Mouse (Mus musculus): Measurements from ENCODE around the gene Atp1b3.
"Not testable (repeated sequence)": the region's sequence is repeated elsewhere in the genome, so short reads cannot be mapped to it uniquely, and the experiment has no call there.

Atp1b3 gene

GRCm38 (mm10) chr9:96363581-96364140, 581 bp downstream of the Atp1b3 start:
- DNase-seq = peak; percentile 75 to 86

GRCm38 (mm10) chr9:96360056-96360455, 4.2 kb downstream of the Atp1b3 start:
- DNase-seq = no peak

- DNase-seq = peak in 1 of 2 experiments; percentile 19
These were observed 10.4 kb downstream of the Atp1b3 start for GRCm38 (mm10) chr9:96353799-96354198.

- no peak for DNase-seq
These were observed 11.0 kb downstream of the Atp1b3 start for GRCm38 (mm10) chr9:96353121-96353769.

GRCm38 (mm10) chr9:96351771-96352170, 12.5 kb downstream of the Atp1b3 start:
- not testable (repeated sequence) for DNase-seq

GRCm38 (mm10) chr9:96350476-96350875, 13.8 kb downstream of the Atp1b3 start:
- DNase-seq = no peak

GRCm38 (mm10) chr9:96350010-96350409, 14.2 kb downstream of the Atp1b3 start:
- peak; percentile 61 to 80 for DNase-seq

- no peak for DNase-seq
These were observed 15.4 kb downstream of the Atp1b3 start for GRCm38 (mm10) chr9:96348885-96349284.

- DNase-seq = no peak
These were observed 18.5 kb downstream of the Atp1b3 start for GRCm38 (mm10) chr9:96345750-96346149.

GRCm38 (mm10) chr9:96331146-96331545, 33.1 kb downstream of the Atp1b3 start:
- no peak for DNase-seq

- DNase-seq = no peak
These were observed 36.0 kb downstream of the Atp1b3 start for GRCm38 (mm10) chr9:96328226-96328625.

- DNase-seq = peak in 1 of 2 experiments; percentile 14
These were observed 37.7 kb downstream of the Atp1b3 start for GRCm38 (mm10) chr9:96326496-96326923.

GRCm38 (mm10) chr9:96324502-96324901, 39.7 kb downstream of the Atp1b3 start:
- peak; percentile 43 to 61 for DNase-seq

GRCm38 (mm10) chr9:96322411-96323152, 41.7 kb downstream of the Atp1b3 start:
- no peak for DNase-seq

GRCm38 (mm10) chr9:96320551-96320980, 43.7 kb downstream of the Atp1b3 start:
- peak in 1 of 2 experiments; percentile 17 for DNase-seq

GRCm38 (mm10) chr9:96319333-96319732, 44.9 kb downstream of the Atp1b3 start:
- no peak for DNase-seq

- DNase-seq = no peak
These were observed 52.2 kb downstream of the Atp1b3 start for GRCm38 (mm10) chr9:96312074-96312473.

GRCm38 (mm10) chr9:96308816-96309215, 55.4 kb downstream of the Atp1b3 start:
- DNase-seq = no peak

GRCm38 (mm10) chr9:96299324-96300008, 64.8 kb downstream of the Atp1b3 start:
- DNase-seq = no peak

- DNase-seq = no peak
These were observed 72.1 kb downstream of the Atp1b3 start for GRCm38 (mm10) chr9:96292144-96292543.

- DNase-seq = no peak
These were observed 79.3 kb downstream of the Atp1b3 start for GRCm38 (mm10) chr9:96284916-96285315.

Data from kidney, postnatal 4 days (tissue).